Mouse (Mus musculus) C3H10T1/2 (cell line): ENCODE data around the gene Tenm2. TPM values are rescaled to one million over a fixed set of nuclear protein-coding genes. Genes with fewer than 3 reads are reported as not detected.

Source experiments
- polyA plus RNA-seq, 2 experiments: library from polyadenylated mRNA; unstranded; fragments of >200 nt; fragmentation: generic; extraction: Trizol; gene quantifications; one replicate each; pipeline ENCODE4 v1.2.1; 2012; ENCODE audit warnings: missing spikeins in 2 of 2

Tenm2 gene
- not detected for polyA plus RNA-seq

GRCm38 (mm10) chr11:37235914-37236600 is at the start of gene Tenm2:
Gene Tenm2 (minus strand): TSS chr11:37235964.

GRCm38 (mm10) chr11:35980411-35980917 is 1255.3 kb downstream of the Tenm2 start, which contains the start of gene Wwc1:
Gene Wwc1 (minus strand): TSS chr11:35980527.

